Mouse (Mus musculus) small intestine, adult 2 months (tissue): ENCODE measurements around the gene Prkaca. TPM values are rescaled to one million over a fixed set of nuclear protein-coding genes. Genes with fewer than 3 reads are reported as not detected.

Source experiments
- H3K27ac ChIP-seq: fragments of 200-500 bp; 2 replicates; pipeline ENCODE4 v1.5.1; 2012; ENCODE audit warnings: low read depth, low read length, control low read depth, inconsistent platforms; ENCODE audit not compliant: insufficient read depth
- H3K27me3 ChIP-seq: fragments of 200-500 bp; 2 replicates; pipeline ENCODE4 v1.6.1; 2012; ENCODE audit warnings: mild to moderate bottlenecking, moderate library complexity, low read length, inconsistent platforms; ENCODE audit not compliant: control insufficient read depth, insufficient read depth
- H3K36me3 ChIP-seq: fragments of 200-500 bp; 2 replicates; pipeline ENCODE4 v1.6.1; 2012; ENCODE audit warnings: mild to moderate bottlenecking, low read length, control low read depth, inconsistent platforms; ENCODE audit not compliant: control insufficient read depth, insufficient read depth
- H3K4me1 ChIP-seq: fragments of 200-500 bp; 2 replicates; pipeline ENCODE4 v1.6.1; 2012; ENCODE audit warnings: low read length, inconsistent platforms, mixed read lengths; ENCODE audit not compliant: control insufficient read depth, insufficient read depth, insufficient read length
- H3K4me3 ChIP-seq: fragments of 200-500 bp; 2 replicates; pipeline ENCODE4 v1.5.1; 2012; ENCODE audit warnings: low read depth, mild to moderate bottlenecking, control low read depth, inconsistent platforms, low read length, moderate library complexity
- CTCF ChIP-seq: fragments of 200-500 bp; IDR thresholded peaks from 2 replicates; pipeline ENCODE4 v1.5.1; 2012; ENCODE audit warnings: low read depth, mild to moderate bottlenecking, control low read depth, inconsistent platforms, low read length, moderate library complexity, mixed read lengths; ENCODE audit not compliant: insufficient replicate concordance, insufficient read length; ENCODE audit errors: extremely low read depth
- POLR2A ChIP-seq: fragments of 200-500 bp; IDR thresholded peaks from 2 replicates; pipeline ENCODE4 v1.6.1; 2012; ENCODE audit warnings: low read depth, mild to moderate bottlenecking, control low read depth, inconsistent platforms, low read length, moderate library complexity
- WGBS: fragments of 180-500 bp; shearing (Covaris S2); methylation state at CpG from one replicate; pipeline ENCODE4 v1.1.7; 2018; 5-methylcytosine and 5-hydroxymethylcytosine counted together
- polyA plus RNA-seq: library from polyadenylated mRNA; depleted of rRNA; stranded (reverse); fragments of >200 nt; gene quantifications from 2 replicates; pipeline ENCODE4 v1.2.3, GENCODE M21; 2012

Gene Prkaca
- polyA plus RNA-seq, 1 experiment, result 43.8 TPM

DNA sequence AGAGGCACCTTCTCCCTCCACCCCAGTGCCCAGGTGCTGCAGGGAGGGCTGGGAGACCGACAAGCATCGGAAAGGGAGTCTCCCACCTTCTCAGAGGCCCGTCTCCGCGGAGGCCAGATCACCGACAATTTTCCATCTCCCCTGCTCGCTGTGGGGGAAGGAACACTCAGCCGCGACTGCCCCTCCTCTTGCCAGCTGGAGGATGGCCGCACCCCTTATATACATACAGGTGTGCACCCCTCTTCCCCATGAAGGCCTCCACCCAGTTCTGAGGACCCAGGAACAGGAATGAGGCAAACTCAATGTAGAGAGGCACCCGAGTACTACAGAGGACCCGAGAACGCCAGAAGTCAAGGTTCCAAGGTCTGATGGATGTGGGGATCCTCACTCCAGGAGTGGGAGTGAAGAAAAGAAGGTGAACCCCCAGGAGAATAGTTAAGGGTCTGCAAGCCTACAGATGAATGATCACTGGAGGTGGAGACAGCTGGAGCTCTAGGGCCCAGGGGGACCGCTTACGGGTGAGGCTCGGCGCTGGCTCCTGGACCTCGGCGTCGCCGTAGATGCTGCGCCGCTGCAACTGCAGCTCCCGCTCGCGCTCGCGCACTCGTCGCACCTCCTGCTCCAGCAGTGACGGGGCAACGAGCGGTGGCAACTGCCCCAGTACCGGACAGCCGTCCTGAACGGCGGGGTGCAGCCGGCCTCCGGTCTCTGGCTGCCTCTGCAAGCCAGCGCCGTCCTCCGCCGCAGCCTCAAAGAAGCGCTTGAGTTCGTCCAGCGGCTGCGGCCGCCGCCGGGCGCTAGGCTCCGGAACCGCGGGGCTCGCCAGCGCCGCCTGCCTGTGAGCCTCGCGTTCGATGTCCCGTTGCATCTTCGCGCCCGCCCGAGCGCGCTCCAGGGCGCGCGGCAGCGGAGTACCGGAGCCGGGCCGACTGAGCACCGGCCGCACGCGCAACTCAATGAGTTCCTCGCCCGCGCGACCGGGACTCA, 38.1 kb downstream of the Prkaca start:
- no peaks in the 10 kb centered on the region for H3K36me3 ChIP-seq
- H3K4me3 ChIP-seq, result peak overlapping the region; percentile 80
- peaks cover 25% of the 10 kb centered on the region for H3K27me3 ChIP-seq
- TF ChIP-seq POLR2A (no peak), CTCF (peak; percentile 53)
- no peak overlapping the region; the same call in 1 of the 2 replicates for H3K27ac ChIP-seq
- peaks cover 12% of the 10 kb centered on the region for H3K4me1 ChIP-seq
- WGBS, result 1% methylated on average over 83 of the region's 83 CpGs

DNA sequence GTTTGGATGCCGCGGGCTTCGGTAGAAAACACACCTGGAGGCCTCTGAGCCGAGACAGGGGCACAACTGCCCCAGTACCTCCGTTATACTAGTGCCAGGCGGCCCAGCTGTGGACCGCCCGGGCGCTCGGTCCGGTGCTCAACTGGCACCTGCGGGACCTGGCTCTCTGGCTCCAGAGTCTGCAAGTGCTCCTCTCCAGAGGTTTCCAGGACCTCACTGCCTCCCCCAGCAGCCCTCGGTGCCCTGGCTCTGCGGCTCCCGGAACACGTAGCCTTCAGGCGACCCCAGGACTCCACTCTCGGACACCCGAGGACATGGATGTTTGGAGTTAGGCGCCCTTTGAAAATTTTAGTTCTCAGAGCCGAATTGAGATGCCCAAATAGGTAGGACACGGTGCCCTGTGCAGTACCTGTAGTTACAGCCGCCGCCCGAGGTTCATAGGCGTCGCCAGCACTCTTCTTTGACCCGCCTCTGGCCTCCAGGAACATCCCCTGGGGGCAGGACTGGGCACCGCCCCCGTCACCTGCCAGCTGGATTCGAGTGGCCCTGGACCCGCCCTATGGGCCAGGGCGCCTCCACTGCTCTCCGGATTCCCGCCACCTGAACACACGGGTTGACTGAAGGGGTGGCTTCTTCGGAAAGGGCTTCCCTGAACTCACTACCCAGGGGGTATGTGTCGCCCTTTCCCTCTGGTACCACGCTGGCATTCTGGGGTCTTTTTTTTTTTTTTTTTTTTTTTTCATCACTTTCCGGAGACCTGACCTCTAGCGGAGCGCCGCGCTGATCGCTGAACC, 39.1 kb downstream of the Prkaca start, which contains the start of gene 2210011C24Rik:
Gene 2210011C24Rik (minus strand): TSS at position 467 of the 794 bp plus-strand sequence.
- Histone ChIP-seq H3K36me3 (no peaks in the 10 kb centered on the region), H3K4me1 (peaks cover 12% of the 10 kb centered on the region), H3K27me3 (peaks cover 25% of the 10 kb centered on the region), H3K4me3 (peak within 1 kb of the TSS; percentile 80), H3K27ac (no peak within 1 kb of the TSS; the same call in 1 of the 2 replicates)
- WGBS, result under 1% methylated on average over 45 of the region's 45 CpGs
- TF ChIP-seq CTCF, result no peak
- no peak for TF ChIP-seq POLR2A

DNA sequence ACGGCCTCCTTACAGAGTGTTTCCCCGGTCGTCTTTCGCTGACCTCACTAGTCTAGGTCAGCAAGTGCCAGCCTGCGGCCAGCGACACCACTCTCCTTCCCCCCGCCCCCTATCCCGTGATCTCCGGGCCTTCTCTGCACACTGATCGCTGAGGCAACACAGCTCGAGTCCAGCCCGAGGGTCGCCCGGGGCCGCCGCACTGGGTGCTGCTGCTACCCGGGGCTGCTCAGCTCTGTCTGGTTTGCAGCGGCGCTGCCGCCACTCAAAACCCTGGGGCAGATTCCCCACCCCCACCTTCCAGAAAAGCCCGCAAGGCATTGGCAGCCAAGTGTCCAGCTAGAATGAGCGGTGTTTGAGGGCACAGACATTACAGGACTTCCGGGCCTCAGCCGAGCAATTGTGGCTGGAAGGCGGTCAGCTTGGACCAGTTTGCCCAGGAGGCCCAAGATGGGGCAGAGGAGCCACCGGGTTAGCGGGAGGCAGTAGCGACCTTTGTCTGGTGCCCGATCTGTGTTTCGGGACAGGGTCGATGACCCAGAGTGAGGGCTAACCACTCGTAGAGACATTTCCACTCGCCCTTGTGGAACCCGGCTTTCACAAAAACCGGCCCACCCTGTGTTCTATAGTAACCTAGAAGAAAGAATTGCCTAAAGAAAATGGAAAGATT, 39.8 kb downstream of the Prkaca start:
- Histone ChIP-seq H3K4me3 (peak overlapping the region; percentile 80), H3K27ac (no peak overlapping the region)

DNA sequence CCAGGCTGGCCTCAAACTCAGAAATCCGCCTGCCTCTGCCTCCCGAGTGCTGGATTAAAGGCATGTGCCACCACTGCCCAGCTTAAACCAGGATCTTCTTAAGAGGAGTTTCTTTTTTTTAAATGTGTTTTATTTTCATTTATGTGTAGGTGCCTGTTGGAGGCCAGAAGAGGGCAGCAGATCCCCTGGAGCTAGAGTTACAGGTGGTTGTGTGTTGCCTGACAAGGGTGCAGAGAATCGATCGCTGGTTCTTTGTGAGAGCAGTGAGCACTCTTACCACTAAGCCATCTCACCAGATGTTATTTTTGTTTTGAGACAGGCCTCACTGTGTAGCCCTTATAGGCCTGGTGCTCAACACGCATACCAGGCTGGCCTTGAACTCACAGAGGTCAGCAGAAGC, 43.0 kb downstream of the Prkaca start:
- Histone ChIP-seq H3K4me1 (peaks cover 7% of the 10 kb centered on the region), H3K36me3 (no peaks in the 10 kb centered on the region), H3K4me3 (no peak overlapping the region), H3K27me3 (peaks cover 15% of the 10 kb centered on the region), H3K27ac (no peak overlapping the region)
- TF ChIP-seq POLR2A (no peak), CTCF (no peak)
- WGBS, result 95% methylated on average over 5 of the region's 5 CpGs

More for the DNA sequence above, 39.8 kb downstream of the Prkaca start:
- no peak for TF ChIP-seq CTCF
- no peak for TF ChIP-seq POLR2A
- Histone ChIP-seq H3K36me3 (no peaks in the 10 kb centered on the region), H3K4me1 (peaks cover 12% of the 10 kb centered on the region), H3K27me3 (peaks cover 25% of the 10 kb centered on the region)
- 29% methylated on average over 35 of the region's 35 CpGs for WGBS

DNA sequence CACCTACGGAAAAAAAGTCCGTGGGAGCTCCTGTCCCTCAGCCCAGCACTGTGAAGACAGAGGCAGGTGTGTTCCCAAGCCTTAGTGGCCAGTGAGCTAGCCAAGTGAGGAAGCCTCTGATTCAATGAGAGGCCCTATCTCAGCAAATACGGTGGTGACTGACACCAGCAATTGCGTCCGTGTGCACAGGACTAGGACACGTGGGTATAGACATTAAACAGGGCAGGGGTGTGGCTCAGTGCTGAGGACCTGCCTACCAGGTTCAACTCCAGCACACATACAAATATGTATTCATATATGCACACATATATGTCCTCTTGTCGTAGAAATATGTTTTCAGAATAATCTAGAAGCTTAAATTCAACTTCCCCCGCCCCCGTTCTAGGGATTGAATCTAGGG, 46.9 kb downstream of the Prkaca start:
- peaks cover 9% of the 10 kb centered on the region for H3K4me1 ChIP-seq
- WGBS, result 58% methylated on average over 9 of the region's 9 CpGs
- peaks cover 6% of the 10 kb centered on the region; the same call in 1 of the 2 replicates for H3K27me3 ChIP-seq
- no peak overlapping the region for H3K27ac ChIP-seq
- H3K4me3 ChIP-seq, result no peak overlapping the region
- H3K36me3 ChIP-seq, result no peaks in the 10 kb centered on the region
- TF ChIP-seq CTCF, result no peak
- TF ChIP-seq POLR2A, result no peak

DNA sequence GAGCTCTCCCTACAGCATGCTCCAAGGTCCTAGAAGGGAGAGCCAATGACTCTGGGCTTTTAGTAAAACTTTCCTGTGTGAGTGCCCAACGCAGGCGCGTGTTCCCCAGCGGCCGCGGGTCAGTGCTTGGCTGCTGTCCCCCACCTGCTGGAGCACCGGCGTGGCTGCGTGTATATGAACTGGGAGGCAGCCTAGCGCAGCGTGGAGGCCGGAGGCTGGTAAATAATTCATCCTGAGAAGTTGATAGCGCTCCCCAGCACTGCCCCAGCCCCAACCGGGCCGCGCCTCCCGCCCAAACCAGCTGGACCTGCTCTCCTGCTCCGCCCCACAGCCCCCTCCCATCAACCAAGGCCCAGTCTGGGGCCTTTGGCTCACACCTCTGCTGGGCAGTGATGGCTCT, 48.3 kb downstream of the Prkaca start, which contains the start of gene Palm3:
Gene Palm3 (plus strand): TSS at position 376 of the 400 bp plus-strand sequence.
- peaks cover 9% of the 10 kb centered on the region for H3K4me1 ChIP-seq
- WGBS, result 19% methylated on average over 18 of the region's 18 CpGs
- TF ChIP-seq POLR2A (no peak), CTCF (no peak)
- H3K36me3 ChIP-seq, result no peaks in the 10 kb centered on the region
- peaks cover 10% of the 10 kb centered on the region for H3K27me3 ChIP-seq
- no peak within 1 kb of the TSS for H3K27ac ChIP-seq
- H3K4me3 ChIP-seq, result no peak within 1 kb of the TSS
